Mouse (Mus musculus) bone marrow macrophage, adult 2 months (primary cell): ENCODE measurements around the gene Ccl5.

Experiments used
- CTCF ChIP-seq: IDR thresholded peaks from 2 replicates; pipeline ENCODE4 v1.5.1; 2012; ENCODE audit warnings: low read depth, mild to moderate bottlenecking, low read length, moderate library complexity
- POLR2A ChIP-seq: IDR thresholded peaks from 2 replicates; pipeline ENCODE4 v1.6.1; 2012; ENCODE audit warnings: mild to moderate bottlenecking, low read depth, low read length, borderline replicate concordance

GRCm38 (mm10) chr11:83562311-83562887, 32.1 kb upstream of the Ccl5 start:
- TF ChIP-seq CTCF (no peak), POLR2A (no peak)
